Mouse (Mus musculus): Measurements from ENCODE around the gene Mical3.
A peak's percentile ranks its signal among the peaks of the same experiment; 100 is the strongest.
"Not testable (repeated sequence)": the region's sequence is repeated elsewhere in the genome, so short reads cannot be mapped to it uniquely, and the experiment has no call there.

Gene Mical3

DNA sequence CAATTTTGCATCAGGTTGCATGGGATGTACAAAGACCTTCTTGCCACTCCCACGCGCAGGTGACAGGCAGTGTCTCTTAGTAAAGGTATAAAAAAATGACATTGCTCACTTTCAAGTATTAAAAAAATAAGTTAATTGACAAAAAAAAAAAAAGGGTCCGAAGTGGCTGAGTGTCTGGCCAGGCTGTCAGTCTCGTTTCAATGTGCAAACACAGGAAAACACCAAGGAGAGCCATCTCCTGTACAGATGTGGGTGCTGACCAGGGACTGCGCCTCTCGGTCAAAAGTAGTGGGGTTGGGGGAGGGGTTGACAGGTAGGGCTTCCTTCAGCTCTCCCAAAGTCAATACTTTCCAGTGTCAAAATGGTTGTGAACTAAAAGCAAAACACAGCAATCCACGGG is 197.1 kb downstream of the Mical3 start:
- no peak for DNase-seq (ENCODE audit: low spot score in 2 of 2)

DNA sequence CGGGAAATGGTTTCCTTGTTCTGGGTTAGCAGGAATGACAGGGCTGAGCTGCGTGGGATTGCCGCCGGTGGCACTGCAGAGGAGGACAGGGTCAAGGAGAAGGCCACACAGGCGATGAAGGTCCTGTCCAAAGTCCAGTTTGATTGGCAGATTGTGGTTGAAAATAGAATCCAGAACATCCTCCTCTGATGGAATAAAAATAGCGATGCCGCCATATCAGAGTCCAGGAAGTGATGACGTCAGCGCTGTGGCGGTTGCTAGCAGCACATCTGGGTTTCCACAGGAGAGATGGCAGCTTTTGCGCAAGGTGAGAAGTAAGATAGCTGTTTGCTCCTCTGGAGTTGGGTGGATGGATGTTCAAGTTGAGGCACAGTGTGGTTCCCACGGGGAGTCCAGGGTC is 198.2 kb downstream of the Mical3 start:
- DNase-seq (ENCODE audit: low spot score in 2 of 2), result peak in 1 of 2 experiments; percentile 26

DNA sequence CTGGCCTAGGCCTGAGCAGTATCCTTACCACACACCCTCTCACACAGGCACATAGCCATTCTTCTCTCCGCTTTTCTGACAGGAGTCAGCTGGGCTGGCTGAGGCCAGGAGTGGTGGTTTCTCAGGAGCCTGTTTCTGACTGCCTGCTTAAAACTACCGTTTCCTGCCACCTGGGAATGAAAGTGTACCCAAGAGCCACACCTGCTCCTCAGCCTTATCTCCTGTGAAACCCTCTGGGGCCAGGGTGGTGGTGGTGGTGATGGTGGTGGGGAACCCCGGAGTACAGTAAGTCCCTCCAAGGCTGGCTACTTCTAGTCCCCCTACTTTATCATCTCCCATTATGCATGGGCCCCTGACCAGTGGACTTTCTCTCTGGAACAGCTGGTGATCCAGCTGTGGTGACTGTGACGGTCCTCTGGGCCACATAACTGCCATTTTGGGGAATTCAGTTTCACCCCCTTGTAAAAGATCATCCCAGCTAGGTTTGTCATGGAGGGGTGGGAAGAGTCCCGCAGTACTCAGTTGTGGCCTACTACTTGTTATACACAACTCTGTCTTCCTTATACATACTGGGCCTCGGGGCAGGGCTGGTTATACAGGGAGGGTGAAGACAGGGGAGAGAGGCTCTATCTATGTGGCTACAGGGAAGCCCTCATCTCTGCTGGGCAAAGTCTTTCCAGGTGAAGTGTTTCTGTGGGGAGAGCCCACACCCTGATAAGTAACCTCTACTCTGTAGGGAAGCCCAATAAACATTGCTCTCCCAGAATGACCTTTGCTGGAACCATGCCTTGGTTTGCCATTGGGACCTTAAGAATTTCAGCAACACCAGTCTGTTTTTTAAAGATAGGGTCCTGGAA is 200.1 kb downstream of the Mical3 start:
- no peak for DNase-seq (ENCODE audit: low spot score in 2 of 2)

DNA sequence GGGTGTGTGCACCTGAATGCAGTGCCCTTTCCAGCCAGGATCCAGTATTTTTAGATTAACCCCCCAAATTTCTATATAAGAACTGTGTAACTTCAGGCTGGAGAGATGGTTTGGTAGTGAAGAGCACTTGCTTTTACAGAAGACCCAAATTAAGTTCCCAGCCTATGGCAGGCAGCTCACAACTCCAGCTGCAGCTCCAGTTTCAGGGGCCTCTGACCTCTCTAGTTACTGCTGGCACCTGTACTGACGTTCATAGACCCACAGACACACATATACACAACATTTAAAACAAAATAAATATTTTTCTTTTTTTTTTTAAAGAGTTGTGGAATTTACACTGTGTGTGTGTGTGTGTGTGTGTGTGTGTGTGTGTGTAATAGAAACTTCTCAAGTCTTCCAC is 201.4 kb downstream of the Mical3 start:
- no peak for DNase-seq (ENCODE audit: low spot score in 2 of 2)

DNA sequence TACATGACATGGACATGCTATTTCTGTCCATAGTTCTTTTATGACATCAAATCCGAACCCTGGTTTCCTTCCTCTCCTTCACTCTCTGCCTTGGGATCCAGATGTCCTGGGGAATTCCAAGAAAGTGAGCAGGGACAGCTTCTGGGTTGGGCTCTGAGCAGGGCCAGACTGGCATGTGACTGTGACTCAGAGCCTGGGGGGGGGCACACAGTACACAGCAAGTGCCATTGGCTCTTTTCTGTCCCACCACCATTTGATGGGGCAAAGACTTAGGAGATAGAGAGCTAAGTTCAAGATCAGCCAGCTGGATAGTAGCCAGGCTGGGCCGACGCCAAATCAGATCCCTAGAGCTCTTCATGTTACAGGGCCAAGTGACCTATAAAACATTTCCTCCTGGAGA is 203.0 kb downstream of the Mical3 start:
- DNase-seq (ENCODE audit: low spot score in 2 of 2), result peak; percentile 25 to 44

DNA sequence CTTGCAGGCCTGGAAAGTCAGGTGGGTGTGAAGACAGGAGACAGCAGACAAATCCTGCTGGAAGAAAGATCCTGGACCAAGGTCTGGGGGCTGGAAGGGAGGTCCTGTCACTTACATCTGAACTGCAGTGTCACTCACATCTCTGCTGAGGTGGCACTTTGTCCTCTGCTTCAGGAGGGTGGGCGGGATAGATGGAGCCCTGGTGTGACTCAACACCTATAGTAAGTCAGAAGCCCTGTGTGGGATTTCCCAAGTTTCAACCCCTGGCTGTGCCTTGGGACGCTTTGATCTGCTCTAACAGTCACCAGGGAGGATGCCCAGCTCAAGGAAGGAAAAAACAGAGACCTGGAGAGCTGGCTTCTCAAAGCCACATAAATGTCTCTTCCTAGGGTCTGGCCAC is 203.9 kb downstream of the Mical3 start:
- DNase-seq (ENCODE audit: low spot score in 2 of 2), result no peak

DNA sequence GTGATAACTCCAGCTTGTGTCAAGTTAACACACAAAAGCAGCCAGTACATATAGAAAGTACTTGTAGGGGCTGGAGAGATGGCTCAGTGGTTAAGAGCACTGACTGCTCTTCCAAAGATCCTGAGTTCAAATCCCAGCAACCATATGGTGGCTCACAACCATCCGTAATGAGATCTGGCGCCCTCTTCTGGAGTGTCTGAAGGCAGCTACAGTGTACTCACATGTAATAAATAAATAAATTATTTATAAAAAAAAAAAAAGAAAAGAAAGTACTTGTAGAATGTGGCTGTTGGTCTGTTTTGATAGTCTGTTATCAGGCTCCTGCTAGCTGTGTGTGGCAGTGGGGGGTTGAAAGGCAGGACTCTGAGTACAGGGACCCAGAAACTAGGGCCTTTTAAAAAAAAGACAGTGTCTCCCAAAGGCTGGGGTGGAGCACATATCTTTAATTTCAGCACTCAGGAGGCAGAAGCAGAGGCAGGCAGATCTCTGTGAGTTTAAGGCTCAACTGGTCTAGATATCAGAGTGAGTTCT is 205.9 kb downstream of the Mical3 start:
- not testable (repeated sequence) for DNase-seq (ENCODE audit: low spot score in 2 of 2)

DNA sequence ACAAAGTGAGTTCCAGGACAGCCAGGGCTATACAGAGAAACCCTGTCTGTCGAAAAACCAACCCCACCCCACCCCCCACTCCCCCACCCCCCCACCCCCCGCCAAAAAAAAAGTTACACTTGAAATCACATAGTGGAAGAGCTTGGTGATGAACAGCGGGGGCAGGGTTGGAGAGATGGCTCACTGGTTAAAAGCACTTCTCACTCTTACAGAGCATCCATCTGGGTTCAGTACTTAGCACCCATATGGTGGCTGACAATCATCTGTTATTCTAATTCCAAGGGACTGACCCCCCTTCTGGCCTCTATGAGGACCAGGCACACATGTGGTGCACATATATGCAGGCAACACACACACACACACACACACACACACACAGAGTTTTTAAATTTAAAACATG is 212.8 kb downstream of the Mical3 start:
- DNase-seq (ENCODE audit: low spot score in 2 of 2), result no peak

DNA sequence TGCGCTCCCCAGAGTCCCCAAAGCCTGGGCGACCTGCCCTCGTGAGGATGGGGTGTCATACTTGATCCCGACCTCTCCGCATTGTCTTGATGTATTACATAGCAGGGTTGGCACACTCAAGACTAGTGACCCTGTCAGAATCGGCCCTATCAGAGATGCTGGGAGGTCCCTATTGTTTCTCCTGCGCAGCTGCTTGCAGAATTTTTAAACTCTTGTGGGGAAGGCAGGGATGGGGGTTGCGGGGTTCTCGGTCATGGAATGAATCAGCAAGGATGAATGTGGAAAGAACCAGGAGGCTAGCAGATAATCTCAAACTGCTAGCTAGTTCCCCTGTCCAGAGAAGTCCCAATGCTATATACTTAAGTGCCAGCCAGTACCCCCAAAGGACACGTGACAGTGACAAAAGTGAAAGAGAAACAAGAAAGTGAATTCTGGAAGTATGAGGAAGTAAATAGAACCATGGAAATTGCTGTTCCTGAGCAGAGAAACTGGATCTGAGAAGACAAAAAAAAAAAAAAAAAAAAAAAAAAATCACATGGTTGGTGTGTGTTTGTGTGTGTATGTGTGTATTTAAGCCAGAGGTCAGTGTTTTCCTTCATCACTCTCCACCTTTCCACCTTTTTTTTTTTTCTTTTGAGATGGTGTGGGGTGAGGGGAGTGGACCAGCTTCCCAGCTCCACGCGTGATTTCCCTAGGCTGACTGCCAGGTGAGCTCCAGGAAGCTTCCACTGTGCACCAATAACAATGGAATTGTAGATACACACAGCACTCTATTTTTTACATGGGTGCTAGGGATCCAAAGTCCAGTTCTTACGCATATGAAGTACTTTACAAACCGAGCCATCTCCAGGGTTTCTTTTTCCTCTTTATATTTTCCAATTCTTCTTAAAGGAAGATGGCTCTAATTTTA is 213.6 kb downstream of the Mical3 start:
- peak; percentile 34 to 63 for DNase-seq (ENCODE audit: low spot score in 2 of 2)

DNA sequence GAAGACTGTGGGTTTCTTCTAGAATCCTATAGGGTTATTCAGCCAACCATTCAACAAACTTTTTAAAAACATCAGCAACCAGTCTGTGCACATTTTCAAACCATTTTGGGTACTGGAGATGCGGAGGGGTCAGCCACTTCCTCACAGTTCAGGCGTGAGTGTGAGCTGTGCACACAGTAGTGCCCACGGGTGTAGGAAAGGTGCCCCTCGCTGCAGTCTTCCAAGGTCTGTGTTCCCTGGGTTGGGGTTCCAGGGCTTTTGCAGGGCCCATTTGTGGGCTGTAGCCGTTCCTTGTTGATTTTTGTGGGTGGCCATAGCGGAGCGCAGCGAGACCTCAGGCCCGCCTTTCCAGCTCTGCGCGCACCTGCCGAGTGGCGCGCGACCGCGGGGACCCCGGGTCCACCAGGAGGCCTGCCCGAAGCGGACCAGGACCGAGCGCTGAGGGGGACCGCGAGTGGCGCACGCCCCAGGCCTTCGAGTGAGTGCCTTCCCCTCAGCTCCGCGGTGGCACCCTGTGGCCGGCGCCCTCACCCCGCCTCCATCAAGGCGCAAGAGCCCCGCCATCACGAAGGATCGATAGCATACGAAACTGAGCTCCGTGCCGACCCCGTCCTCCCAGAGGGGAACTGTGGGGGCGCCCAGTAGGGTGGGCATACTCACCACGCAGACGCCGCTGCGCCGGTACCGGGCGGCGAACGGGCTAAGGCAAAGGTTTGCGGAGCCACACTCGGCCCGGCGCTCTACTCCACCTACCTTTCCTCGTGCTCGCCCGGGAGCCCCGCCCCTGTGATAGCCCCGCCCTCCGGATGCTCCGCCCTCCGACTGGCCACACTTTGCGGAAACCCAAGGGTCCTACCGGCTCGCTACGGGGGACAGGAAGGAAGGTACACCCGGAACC is 214.5 kb downstream of the Mical3 start, which contains the start of gene Bid:
Gene Bid, minus strand, starts transcription at position 780 of the 898 bp plus-strand sequence.
- peak; percentile 91 to 93 for DNase-seq (ENCODE audit: low spot score in 2 of 2)

DNA sequence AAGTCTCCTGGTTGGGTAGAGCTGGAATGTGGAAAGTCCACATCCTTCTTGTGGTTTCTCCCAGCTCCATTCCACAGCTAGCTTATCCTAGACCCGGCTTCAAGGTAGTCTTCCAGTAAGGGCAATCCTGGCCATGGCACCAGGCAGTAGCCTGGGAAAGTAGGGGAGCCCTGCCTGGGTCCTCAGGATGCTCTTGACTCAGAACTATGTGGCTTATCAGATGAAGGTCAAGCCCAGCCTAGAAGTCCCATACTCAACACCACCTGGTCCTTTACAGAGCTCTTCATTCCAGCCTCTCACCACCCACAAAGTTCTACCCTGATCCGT is 215.2 kb downstream of the Mical3 start:
- DNase-seq (ENCODE audit: low spot score in 2 of 2), result no peak

DNA sequence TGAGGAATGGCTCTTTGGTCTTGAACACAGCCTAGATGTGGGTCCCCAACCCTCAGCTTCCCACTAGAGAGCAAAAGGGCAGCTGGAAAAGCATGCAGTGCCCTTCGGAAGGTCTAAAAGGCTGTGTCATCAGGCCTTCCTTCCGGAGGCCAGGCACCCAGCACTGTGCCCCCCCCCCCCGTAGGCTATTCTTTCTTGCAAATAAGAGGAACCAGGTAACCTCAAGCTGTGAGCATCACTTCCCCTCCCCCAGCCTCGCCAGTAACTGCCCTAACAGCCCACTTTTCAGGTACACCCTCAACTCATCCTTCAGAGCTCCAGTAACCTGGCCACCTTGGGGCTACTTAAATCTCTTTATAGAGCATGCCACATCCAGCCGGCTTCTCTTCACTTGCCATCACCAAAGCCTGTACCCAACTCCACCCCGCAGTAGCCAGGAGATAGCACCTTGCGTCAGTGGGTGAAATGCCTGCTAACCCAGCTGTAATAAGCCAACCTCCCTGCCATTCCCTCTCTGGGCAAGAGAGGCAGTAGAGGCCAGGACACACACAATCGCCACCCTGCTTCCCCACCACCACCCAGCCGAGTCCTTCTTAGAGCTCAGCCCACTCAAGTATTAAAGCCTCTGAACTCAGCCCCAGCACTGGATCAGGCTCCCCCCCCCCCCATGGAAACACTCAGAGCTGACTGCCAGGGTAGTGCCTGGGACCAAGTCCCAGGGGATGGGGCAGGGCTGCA is 215.7 kb downstream of the Mical3 start:
- peak in 1 of 2 experiments; percentile 24 for DNase-seq (ENCODE audit: low spot score in 2 of 2)

DNA sequence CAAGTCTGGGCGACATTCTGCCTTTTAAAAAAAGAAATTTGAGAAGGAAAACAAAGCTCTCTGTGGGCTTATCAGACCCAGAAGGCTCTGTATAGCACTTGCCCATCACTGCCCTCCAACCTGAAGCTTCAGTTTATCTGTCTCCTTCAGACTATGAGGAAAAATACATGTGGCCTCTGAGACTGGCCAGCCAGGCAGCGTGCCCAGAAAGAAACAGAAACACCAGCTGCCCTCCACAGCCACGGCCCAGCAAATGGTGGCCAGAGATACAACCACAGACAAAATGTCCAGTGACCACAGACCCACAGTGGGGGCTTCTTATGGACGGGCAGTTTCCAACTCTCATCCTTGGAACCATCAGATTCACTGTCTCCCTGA is 216.3 kb downstream of the Mical3 start:
- no peak for DNase-seq (ENCODE audit: low spot score in 2 of 2)

DNA sequence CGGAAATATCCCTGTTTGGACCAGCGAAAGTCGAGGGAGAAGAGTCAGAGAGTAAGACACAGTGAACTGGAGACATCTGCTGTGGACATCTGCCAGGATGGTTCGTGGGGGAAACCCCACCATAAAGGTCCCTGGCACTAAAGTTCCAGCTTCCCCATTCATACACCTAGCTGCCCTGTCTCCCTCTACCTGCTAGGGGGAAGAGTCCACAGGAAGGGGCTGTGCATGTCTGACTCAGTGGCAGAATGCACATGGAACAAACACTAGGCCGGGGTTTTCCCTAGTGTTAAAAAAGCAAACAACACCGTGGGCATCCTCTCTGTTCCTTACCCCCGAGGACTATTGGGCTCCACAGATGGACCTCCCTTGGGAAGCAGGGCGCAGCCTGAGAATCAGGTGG is 217.0 kb downstream of the Mical3 start:
- DNase-seq (ENCODE audit: low spot score in 2 of 2), result no peak

DNA sequence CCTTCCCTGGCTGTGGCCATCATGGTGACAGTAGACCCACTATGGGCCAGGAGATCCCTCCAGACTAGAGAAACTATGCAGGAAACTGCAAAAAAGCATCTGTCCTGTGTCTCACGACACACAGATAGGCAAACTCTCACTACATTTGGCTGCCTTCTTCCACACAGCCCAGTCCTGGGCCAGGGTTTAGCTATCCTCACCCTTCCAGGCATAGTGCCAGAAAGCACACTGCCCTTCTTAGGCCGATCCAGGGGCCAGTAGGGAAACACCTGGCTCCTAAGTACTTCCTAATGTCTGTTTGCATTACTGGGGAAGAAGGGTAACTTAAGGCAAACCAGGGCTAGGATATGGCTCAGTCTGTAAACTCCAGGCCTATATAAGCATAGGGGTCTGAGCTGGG is 217.9 kb downstream of the Mical3 start:
- peak in 1 of 2 experiments; percentile 17 for DNase-seq (ENCODE audit: low spot score in 2 of 2)

DNA sequence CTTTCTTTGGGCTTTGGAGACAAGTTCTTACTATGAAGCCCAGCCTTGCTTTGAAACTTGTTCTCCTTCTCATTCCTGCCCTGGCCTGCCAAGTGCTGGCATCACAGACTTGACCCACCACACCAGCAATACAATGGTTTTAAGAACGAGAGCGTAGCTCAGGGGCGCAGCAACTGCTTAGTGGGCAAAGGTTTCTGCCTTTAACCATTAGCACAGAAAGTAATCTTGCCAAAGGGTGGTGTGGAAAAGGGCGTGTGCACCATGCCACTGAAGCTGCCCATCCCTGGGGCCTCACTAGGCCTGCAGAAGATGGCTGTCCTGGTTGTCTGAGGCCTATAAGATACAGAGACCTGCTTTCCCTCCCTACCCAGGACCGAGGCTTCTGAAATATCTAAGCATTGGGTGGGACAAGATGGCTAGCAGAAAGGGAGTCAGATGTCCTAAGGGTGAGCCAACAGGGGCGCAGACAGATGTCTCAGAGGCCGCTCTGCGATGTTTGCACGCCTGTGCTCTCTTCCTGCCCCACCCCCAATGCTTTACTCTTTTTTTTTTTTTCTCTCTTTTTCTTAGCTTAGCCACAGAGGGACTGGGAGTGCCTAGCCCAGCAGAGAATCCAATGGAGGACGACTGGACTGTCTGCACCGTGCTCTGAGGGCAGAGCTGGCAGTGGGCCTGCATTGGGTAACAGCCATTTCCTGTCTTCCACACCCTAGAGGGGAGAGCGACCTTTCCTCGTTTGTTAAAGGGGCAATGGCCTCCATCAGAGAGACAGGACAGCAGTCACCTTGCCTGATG is 219.4 kb downstream of the Mical3 start:
- DNase-seq (ENCODE audit: low spot score in 2 of 2), result peak in 1 of 2 experiments; percentile 17

DNA sequence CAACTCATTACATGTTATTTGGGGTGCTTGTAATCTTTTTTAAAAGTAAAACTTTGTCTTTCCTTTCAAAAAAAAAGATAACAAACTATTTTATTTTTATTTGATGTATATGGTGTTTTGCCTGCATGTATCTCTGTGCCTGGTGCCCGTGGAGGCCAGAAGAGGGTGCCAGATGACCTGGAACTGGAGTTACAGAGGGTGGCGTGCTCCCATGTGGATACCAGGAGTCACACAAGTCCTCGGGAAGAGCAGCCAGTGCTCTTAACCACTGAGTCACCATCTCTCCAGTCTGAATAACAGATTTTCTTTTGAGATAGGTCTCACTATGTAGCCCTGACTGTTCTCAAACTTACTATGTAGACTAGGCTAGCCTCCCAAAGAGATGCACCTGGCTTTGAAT is 221.3 kb downstream of the Mical3 start:
- no peak for DNase-seq (ENCODE audit: low spot score in 2 of 2)

DNA sequence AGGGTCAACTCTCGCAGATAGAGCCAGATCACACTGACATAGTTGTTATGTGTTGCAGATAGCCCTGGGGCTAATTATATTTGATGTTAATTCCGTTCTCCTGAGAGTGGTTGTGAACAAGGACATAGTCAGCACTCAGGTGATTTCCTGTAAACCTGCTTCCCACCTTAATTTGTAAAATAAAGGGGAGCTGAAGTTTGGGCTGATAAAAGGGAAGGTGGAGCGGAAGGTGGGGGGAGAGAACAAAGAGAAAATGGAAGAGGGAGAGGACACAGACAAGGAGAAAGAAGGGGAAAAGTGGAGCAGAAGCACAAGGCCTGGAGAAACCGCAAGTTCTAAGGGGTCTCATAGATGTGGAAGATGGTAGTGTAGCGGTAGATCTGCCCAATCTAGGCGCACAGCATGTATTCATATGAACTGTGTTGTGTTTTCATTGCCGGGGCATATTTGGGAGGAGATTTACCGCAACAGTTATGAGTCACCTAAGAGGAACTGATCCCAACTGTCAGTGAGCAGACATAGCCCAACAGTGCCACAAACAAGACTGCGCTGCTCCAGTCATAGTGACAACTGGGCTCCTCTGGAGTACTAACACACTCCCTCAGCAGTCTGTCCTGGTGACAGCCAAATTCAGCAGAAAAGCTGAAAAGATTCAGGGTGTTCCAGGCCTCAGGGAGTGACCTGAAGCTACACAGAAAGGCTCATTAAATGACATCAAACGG is 222.8 kb downstream of the Mical3 start:
- DNase-seq (ENCODE audit: low spot score in 2 of 2), result not testable (repeated sequence)

DNA sequence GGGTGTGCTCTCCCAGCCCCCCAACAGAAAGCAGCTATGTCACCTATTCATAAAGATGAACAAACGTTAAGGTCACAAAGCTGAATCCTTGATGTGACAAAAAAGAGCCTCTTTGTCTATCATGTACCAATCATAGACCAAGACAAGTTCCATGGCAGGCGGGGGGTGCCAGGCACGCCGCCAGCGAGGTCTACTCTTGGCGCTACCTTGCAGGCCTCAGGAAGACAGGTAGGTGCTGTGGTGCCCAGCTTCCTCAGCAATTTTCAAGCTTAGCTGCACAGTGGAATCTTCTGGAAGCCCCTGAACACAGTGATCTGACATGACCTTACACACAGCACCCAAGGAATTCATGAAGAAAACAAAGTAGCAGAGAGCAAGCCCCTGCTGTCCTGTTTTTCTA is 224.3 kb downstream of the Mical3 start:
- DNase-seq (ENCODE audit: low spot score in 2 of 2), result no peak

All from heart, adult 9 months (tissue).